Mouse (Mus musculus): Measurements from ENCODE around the gene Fam71e1. TPM values are rescaled to one million over a fixed set of nuclear protein-coding genes. Genes with fewer than 3 reads are reported as not detected.

The Fam71e1 gene
- polyA plus RNA-seq, 1 experiment from 2014 or later: 32.4 TPM

GRCm38 (mm10) chr7:44491391-44491790, 5.0 kb upstream of the Fam71e1 start:
- Histone ChIP-seq H3K9me3 (no peaks in the 10 kb centered on the region), H3K27ac (replicated peaks) (no peak overlapping the region), H3K9ac (replicated peaks) (no peak overlapping the region), H3K4me1 (peaks cover 18% of the 10 kb centered on the region), H3K4me3 (no peak overlapping the region), H3K36me3 (peaks cover 53% of the 10 kb centered on the region), H3K4me2 (replicated peaks) (no peak overlapping the region), H3K27me3 (no peaks in the 10 kb centered on the region)
- no peak for ATAC-seq (ENCODE audit: low FRiP score, low read depth)
- WGBS: 96% methylated on average over 5 of the region's 5 CpGs

- Histone ChIP-seq H3K4me1 (peaks cover 20% of the 10 kb centered on the region), H3K9ac (replicated peaks) (no peak overlapping the region; the same call in 1 of the 2 replicates), H3K36me3 (peaks cover 53% of the 10 kb centered on the region), H3K27me3 (no peaks in the 10 kb centered on the region), H3K4me2 (replicated peaks) (no peak overlapping the region), H3K4me3 (no peak overlapping the region), H3K27ac (replicated peaks) (no peak overlapping the region), H3K9me3 (no peaks in the 10 kb centered on the region)
- WGBS: 96% methylated on average over 21 of the region's 21 CpGs
- ATAC-seq (ENCODE audit: low FRiP score, low read depth): no peak
Measured at GRCm38 (mm10) chr7:44492166-44492826, 4.1 kb upstream of the Fam71e1 start.

DNA sequence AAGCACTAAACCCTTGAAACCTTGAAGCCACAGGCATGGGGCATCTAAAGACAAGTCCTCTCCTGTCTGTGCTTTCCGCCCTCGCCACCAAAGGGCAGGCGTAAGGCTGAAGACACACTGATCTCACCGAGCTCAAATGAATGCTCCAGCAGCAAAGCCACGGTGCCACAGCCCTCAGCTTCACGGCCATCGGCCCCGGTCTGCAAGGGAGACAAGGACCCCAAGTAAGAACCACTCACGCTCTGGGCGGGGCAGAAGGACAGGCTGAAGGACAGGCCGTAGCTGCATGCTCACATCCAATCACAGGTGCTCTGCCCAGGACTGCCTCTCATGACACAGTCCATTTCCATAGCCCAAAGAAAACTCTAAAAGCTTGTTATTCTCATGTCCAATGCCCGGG, 1.7 kb upstream of the Fam71e1 start:
- Histone ChIP-seq H3K4me3 (peak overlapping the region; percentile 9; the same call in 1 of the 2 replicates), H3K9ac (replicated peaks) (no peak overlapping the region)

GRCm38 (mm10) chr7:44495086-44495485, 1.3 kb upstream of the Fam71e1 start:
- H3K36me3 ChIP-seq: peaks cover 38% of the 10 kb centered on the region
- H3K27me3 ChIP-seq: peaks cover 20% of the 10 kb centered on the region
- peak overlapping the region; percentile 83 for H3K4me2 ChIP-seq (replicated peaks)
- no peaks in the 10 kb centered on the region for H3K9me3 ChIP-seq
- ATAC-seq (ENCODE audit: low FRiP score, low read depth): no peak
- peaks cover 24% of the 10 kb centered on the region for H3K4me1 ChIP-seq
- H3K4me3 ChIP-seq: peak overlapping the region; percentile 80; the same call in 1 of the 2 replicates
- WGBS: 92% methylated on average over 7 of the region's 7 CpGs
- peak overlapping the region; percentile 88; the same call in 1 of the 2 replicates for H3K9ac ChIP-seq (replicated peaks)
- H3K27ac ChIP-seq (replicated peaks): no peak overlapping the region

More for the DNA sequence above, 1.7 kb upstream of the Fam71e1 start:
- H3K4me1 ChIP-seq: peaks cover 24% of the 10 kb centered on the region
- no peaks in the 10 kb centered on the region for H3K9me3 ChIP-seq
- peaks cover 42% of the 10 kb centered on the region for H3K36me3 ChIP-seq
- WGBS: 93% methylated on average over 12 of the region's 12 CpGs
- ATAC-seq (ENCODE audit: low FRiP score, low read depth): no peak
- H3K27me3 ChIP-seq: peaks cover 16% of the 10 kb centered on the region
- H3K27ac ChIP-seq (replicated peaks): no peak overlapping the region
- no peak overlapping the region; the same call in 1 of the 2 replicates for H3K4me2 ChIP-seq (replicated peaks)

DNA sequence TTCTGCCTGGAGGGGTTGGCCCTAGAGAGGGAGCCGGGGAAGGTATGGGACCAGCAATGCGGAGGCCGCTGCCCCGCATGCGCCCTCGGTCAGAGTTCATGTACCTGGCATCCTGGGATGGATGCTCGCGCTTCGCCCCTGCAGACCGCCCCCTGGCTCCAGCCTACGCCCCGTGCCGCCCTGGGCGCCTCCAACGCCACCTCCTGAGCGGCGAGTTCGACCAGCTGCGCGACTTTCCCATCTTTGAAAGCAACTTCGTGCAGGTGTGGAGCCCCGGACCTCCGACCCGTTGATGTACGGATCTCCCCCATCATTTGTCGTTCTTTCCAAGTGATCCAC, 359 bp downstream of the Fam71e1 start:
- peaks cover 24% of the 10 kb centered on the region for H3K4me1 ChIP-seq
- H3K9ac ChIP-seq (replicated peaks): peak overlapping the region; percentile 88
- H3K4me2 ChIP-seq (replicated peaks): peak overlapping the region; percentile 83
- peaks cover 24% of the 10 kb centered on the region for H3K27me3 ChIP-seq
- peak overlapping the region; percentile 80 for H3K4me3 ChIP-seq
- no peaks in the 10 kb centered on the region for H3K9me3 ChIP-seq
- peaks cover 22% of the 10 kb centered on the region for H3K36me3 ChIP-seq
- ATAC-seq (ENCODE audit: low FRiP score, low read depth): no peak
- H3K27ac ChIP-seq (replicated peaks): peak overlapping the region; percentile 97
- under 1% methylated on average over 26 of the region's 26 CpGs for WGBS

GRCm38 (mm10) chr7:44497361-44498055, 1.1 kb downstream of the Fam71e1 start:
- Histone ChIP-seq H3K4me2 (replicated peaks) (peak overlapping the region; percentile 83), H3K27me3 (peaks cover 24% of the 10 kb centered on the region), H3K27ac (replicated peaks) (no peak overlapping the region), H3K36me3 (peaks cover 14% of the 10 kb centered on the region), H3K4me3 (peak overlapping the region; percentile 80), H3K9me3 (no peaks in the 10 kb centered on the region), H3K9ac (replicated peaks) (no peak overlapping the region), H3K4me1 (peaks cover 24% of the 10 kb centered on the region)
- no peak for ATAC-seq (ENCODE audit: low FRiP score, low read depth)
- WGBS: 84% methylated on average over 10 of the region's 10 CpGs

- no peak overlapping the region for H3K9ac ChIP-seq (replicated peaks)
- 0 out of 2 replicates have a peak, but pooled peaks cover 5% of the 10 kb centered on the region for H3K36me3 ChIP-seq
- H3K4me1 ChIP-seq: peaks cover 24% of the 10 kb centered on the region
- WGBS: 79% methylated on average over 1 of the region's 1 CpGs
- no peak for ATAC-seq (ENCODE audit: low FRiP score, low read depth)
- no peak overlapping the region for H3K27ac ChIP-seq (replicated peaks)
- H3K9me3 ChIP-seq: no peaks in the 10 kb centered on the region
- peaks cover 24% of the 10 kb centered on the region for H3K27me3 ChIP-seq
- H3K4me2 ChIP-seq (replicated peaks): no peak overlapping the region
- H3K4me3 ChIP-seq: no peak overlapping the region
Measured at GRCm38 (mm10) chr7:44498922-44499321, 2.5 kb downstream of the Fam71e1 start.

DNA sequence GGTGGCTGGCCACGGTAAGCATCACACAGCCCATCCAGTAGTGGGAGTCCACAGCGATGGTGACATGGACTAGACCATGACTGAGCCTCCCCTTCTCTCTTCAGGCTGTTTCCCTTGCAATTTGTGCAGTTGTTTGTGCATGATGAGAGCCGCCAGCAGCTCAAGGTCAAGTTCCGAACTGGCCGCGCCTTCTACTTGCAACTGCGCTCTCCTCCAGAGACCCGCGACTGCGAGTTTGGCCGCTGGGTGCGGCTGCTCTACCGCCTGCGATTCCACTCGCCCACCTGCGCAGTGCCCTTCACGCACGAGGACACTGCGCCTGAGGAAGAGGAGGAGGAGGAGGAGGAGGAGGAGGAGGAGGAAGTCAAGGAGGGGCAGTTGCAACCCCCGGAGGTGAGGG, 3.7 kb downstream of the Fam71e1 start:
- H3K4me1 ChIP-seq: peaks cover 14% of the 10 kb centered on the region
- no peak overlapping the region for H3K4me3 ChIP-seq
- H3K27ac ChIP-seq (replicated peaks): no peak overlapping the region
- H3K4me2 ChIP-seq (replicated peaks): no peak overlapping the region
- H3K27me3 ChIP-seq: peaks cover 24% of the 10 kb centered on the region
- H3K9ac ChIP-seq (replicated peaks): no peak overlapping the region
- H3K36me3 ChIP-seq: no peaks in the 10 kb centered on the region
- 73% methylated on average over 20 of the region's 20 CpGs for WGBS
- H3K9me3 ChIP-seq: no peaks in the 10 kb centered on the region
- ATAC-seq (ENCODE audit: low FRiP score, low read depth): no peak

DNA sequence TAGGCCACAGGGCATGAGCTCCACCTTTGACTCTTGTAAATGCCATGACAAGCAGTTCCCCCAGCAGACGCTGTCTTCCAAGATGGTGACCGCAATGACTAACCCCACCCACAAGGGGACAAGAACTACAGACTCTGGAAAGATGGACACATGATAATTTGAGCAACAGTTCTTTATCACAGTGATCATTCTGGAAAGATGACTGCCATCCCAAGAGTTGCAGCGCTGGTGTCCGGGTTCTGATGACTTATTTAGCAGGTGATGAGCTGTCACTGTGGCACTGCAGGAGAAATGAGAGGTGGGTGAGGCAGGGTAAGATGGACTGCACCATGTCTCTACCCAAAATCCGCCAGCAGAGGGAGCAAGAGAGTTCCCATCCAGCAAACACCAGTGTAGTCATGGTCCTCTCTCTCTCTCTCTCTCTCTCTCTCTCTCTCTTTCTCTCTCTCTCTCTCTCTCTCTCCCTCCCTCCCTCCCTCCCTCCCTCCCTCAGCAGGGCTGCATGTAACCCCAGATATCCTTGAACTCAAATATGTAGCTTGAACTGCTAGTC, 5.3 kb downstream of the Fam71e1 start:
- Histone ChIP-seq H3K27ac (replicated peaks) (no peak overlapping the region), H3K36me3 (no peaks in the 10 kb centered on the region), H3K9ac (replicated peaks) (no peak overlapping the region), H3K4me2 (replicated peaks) (no peak overlapping the region), H3K9me3 (no peaks in the 10 kb centered on the region), H3K27me3 (peaks cover 24% of the 10 kb centered on the region), H3K4me1 (peaks cover 6% of the 10 kb centered on the region), H3K4me3 (no peak overlapping the region)
- ATAC-seq (ENCODE audit: low FRiP score, low read depth): peak; percentile 53
- WGBS: 45% methylated on average over 5 of the region's 5 CpGs

GRCm38 (mm10) chr7:44507491-44507890, 11.1 kb downstream of the Fam71e1 start:
- no peak overlapping the region for H3K4me2 ChIP-seq (replicated peaks)
- no peak for ATAC-seq (ENCODE audit: low FRiP score, low read depth)

DNA sequence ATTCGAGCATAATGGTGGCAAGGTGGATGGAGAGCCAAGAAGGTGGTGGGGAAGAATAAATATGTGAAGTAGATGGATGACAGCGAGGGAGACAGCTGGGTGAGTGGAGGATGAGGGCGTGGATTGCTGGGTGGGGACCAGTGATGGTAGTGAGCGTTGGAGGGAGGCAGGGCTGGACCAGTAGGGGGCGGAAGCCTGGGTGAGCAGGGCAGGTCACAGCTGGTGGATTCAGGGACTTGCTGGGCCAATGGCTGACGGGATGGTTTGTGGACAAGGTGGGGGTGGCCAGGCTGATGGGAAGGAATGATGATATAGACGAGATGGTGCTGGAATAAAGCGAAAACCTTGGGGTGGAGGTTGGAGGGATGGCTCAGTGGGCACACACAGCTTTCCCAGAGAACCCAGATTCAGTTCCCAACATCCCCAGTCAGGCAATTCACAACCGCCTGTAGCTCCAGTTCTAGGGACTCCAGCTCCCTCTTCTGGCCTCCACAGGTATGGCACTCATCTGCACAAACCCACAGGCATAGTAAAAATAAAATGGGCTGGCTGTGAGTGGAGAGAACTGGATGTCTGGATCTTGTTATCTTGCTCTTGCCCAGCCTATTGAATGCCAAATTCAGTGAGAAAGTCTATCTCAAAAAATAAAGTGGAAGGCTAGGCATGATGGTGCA, 23.0 kb downstream of the Fam71e1 start:
- 71% methylated on average over 9 of the region's 9 CpGs for WGBS
- Histone ChIP-seq H3K9me3 (no peaks in the 10 kb centered on the region), H3K9ac (replicated peaks) (no peak overlapping the region), H3K4me3 (no peak overlapping the region), H3K4me1 (no peaks in the 10 kb centered on the region), H3K27me3 (peaks cover 63% of the 10 kb centered on the region), H3K27ac (replicated peaks) (no peak overlapping the region), H3K36me3 (no peaks in the 10 kb centered on the region), H3K4me2 (replicated peaks) (no peak overlapping the region)
- no peak for ATAC-seq (ENCODE audit: low FRiP score, low read depth)

More at GRCm38 (mm10) chr7:44507491-44507890, 11.1 kb downstream of the Fam71e1 start:
- Histone ChIP-seq H3K4me1 (no peaks in the 10 kb centered on the region), H3K27ac (replicated peaks) (no peak overlapping the region), H3K36me3 (no peaks in the 10 kb centered on the region), H3K27me3 (peaks cover 32% of the 10 kb centered on the region), H3K9ac (replicated peaks) (no peak overlapping the region), H3K4me3 (no peak overlapping the region), H3K9me3 (no peaks in the 10 kb centered on the region)

- H3K4me3 ChIP-seq: no peak overlapping the region
- H3K27me3 ChIP-seq: peaks cover 65% of the 10 kb centered on the region
- H3K36me3 ChIP-seq: no peaks in the 10 kb centered on the region
- WGBS: 64% methylated on average over 3 of the region's 3 CpGs
- H3K4me2 ChIP-seq (replicated peaks): no peak overlapping the region
- H3K9ac ChIP-seq (replicated peaks): no peak overlapping the region
- no peaks in the 10 kb centered on the region for H3K9me3 ChIP-seq
- no peak for ATAC-seq (ENCODE audit: low FRiP score, low read depth)
- H3K27ac ChIP-seq (replicated peaks): no peak overlapping the region
- H3K4me1 ChIP-seq: peaks cover 6% of the 10 kb centered on the region; the same call in 1 of the 2 replicates
Measured at GRCm38 (mm10) chr7:44520990-44521389, 24.6 kb downstream of the Fam71e1 start.

All from midbrain, embryonic 12.5 days (tissue).